Mouse (Mus musculus) embryonic facial prominence, embryonic 14.5 days (tissue): ENCODE results near the gene Tbx1. TPM values are rescaled to one million over a fixed set of nuclear protein-coding genes. Genes with fewer than 3 reads are reported as not detected.

ENCODE experiments used
- ATAC-seq: fragments of 200-750 bp; cut with Nextera tagmentation; 2 replicates; pipeline ENCODE4 v1.8.0; 2017; ENCODE audit warnings: low read depth, moderate number of reproducible peaks, moderate TSS enrichment
- DNase-seq: peaks from one replicate; pipeline ENCODE4 v3.0.0-alpha.2; 2015; ENCODE audit warnings: low spot score
- H3K27ac ChIP-seq: fragments of 300-500 bp; sonication (generic); replicated peaks from 2 replicates; pipeline ENCODE4 v1.5.1; 2014; ENCODE audit warnings: low read depth, mild to moderate bottlenecking, low read length, moderate library complexity
- H3K27me3 ChIP-seq: fragments of 300-500 bp; sonication (generic); replicated peaks from 2 replicates; pipeline ENCODE4 v1.6.1; 2014; ENCODE audit warnings: low read length; ENCODE audit not compliant: control insufficient read depth, insufficient read depth
- H3K36me3 ChIP-seq: fragments of 300-500 bp; sonication (generic); 2 replicates; pipeline ENCODE4 v1.6.1; 2014; ENCODE audit warnings: low read length, mixed read lengths; ENCODE audit not compliant: control insufficient read depth, insufficient read depth
- H3K4me1 ChIP-seq: fragments of 300-500 bp; sonication (generic); 2 replicates; pipeline ENCODE4 v1.6.1; 2014; ENCODE audit warnings: antibody characterized with exemption, low read length; ENCODE audit not compliant: control insufficient read depth, insufficient read depth
- H3K4me2 ChIP-seq: fragments of 300-500 bp; sonication (generic); 2 replicates; pipeline ENCODE4 v1.6.1; 2014; ENCODE audit warnings: low read depth, mild to moderate bottlenecking, low read length, moderate library complexity, mixed read lengths
- H3K4me3 ChIP-seq: fragments of 300-500 bp; sonication (generic); 2 replicates; pipeline ENCODE4 v1.5.1; 2014; ENCODE audit warnings: low read depth, mild to moderate bottlenecking, low read length
- H3K9ac ChIP-seq: fragments of 300-500 bp; sonication (generic); 2 replicates; pipeline ENCODE4 v1.6.1; 2014; ENCODE audit warnings: low read depth, mild to moderate bottlenecking, low read length, moderate library complexity, mixed read lengths
- H3K9me3 ChIP-seq: fragments of 300-500 bp; sonication (generic); 2 replicates; pipeline ENCODE4 v1.6.1; 2016; ENCODE audit warnings: low read length; ENCODE audit not compliant: control insufficient read depth
- WGBS: fragments of 180-500 bp; shearing (Covaris S2); extraction: QIAGEN DNeasy Blood & Tissue Kit; methylation state at CpG from one replicate; pipeline ENCODE4 v1.1.7; 2014; 5-methylcytosine and 5-hydroxymethylcytosine counted together
- polyA plus RNA-seq: library from polyadenylated mRNA; unstranded; fragments of >200 nt; fragmentation: Nextera tagmentation; extraction: Ambion mirVana; gene quantifications from 2 replicates; pipeline ENCODE4 v1.2.1, GENCODE M21; 2014

The Tbx1 gene
- polyA plus RNA-seq, 1 experiment from 2014 or later = 12.4 TPM

DNA sequence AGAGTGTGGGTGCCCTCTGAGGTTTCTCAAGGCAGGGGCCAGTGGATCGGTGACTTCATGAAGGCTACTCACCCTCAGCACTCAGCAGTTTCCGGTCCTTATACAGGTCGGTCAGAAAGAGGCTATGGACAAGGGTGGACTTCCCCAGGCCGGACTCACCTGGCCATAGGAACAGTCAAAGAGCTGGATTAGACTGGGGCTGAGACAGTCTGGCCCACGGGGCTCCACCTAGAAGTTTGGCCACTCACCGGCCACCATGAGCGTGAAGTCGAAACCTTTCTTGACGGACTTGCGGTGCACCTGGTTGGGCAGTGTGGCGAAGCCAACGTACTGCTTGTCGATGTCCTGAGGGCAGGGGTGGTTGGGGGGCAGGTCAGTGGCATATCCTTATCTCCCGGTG lies 34.6 kb upstream of the Tbx1 start:
- Histone ChIP-seq H3K27me3 (peaks cover 60% of the 10 kb centered on the region), H3K27ac (no peak overlapping the region), H3K9ac (no peak overlapping the region), H3K4me1 (peaks cover 36% of the 10 kb centered on the region), H3K4me3 (no peak overlapping the region), H3K4me2 (no peak overlapping the region), H3K9me3 (no peaks in the 10 kb centered on the region), H3K36me3 (peaks cover 33% of the 10 kb centered on the region)
- 58% methylated on average over 13 of the region's 14 CpGs for WGBS
- ATAC-seq (no peak), DNase-seq (no peak)

DNA sequence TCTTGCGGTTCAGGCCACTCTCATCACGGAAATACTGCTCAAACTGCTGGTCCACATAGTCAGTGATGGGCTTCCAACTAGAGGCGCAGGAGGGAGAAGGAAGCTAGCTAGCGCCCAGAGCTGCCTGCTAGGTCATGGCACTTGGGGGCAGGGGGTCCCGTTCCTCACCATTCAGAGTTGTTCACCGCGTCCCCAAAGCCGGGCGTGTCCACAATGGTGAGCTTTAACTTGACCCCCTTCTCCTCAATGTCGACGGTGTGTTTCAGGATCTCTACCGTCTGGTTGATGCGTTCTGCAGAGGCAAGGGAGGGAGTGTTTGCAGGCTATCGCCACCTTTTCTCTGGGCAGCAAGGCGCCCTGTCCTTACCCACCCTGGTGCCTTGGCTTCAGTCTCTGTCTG lies 34.2 kb upstream of the Tbx1 start:
- 50% methylated on average over 15 of the region's 15 CpGs for WGBS
- peaks cover 36% of the 10 kb centered on the region for H3K4me1 ChIP-seq

DNA sequence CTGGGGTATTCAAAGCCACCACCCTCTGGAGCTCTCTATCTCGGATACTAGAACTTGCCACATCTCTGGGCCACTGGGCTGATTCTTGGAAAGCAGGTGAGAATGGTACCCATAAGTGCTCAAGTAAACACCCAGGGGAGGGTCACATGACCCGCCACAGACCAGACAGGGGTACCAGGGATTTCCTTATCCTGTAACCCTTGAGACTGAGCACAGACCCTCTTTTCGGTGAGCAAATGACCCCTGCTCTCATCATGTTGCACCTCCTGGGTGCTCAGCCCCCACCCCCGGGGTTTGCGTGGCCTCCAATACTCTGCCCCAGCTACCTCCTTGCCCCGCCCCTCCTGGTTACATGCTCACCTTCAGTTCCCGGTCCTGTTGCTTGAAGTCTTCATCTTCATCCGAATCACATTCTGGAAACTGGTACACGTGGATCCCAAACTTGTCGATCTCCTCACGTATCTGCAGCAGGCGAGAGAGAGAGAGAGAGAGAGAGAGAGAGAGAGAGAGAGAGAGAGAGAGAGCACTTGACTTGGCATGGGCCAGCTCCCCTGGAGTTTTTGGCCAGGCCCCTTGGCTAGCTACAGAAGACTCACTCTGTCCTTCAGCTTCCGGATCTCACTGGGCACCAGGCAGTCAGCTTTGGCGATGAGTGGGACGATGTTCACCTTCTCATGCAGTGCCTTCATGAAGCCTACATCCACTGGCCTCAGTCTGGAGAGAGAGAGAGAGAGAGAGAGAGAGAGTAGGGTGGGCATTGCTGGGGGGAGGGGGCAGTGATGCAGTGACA lies 33.5 kb upstream of the Tbx1 start:
- ATAC-seq (no peak), DNase-seq (no peak)
- Histone ChIP-seq H3K36me3 (peaks cover 33% of the 10 kb centered on the region), H3K4me2 (no peak overlapping the region), H3K4me1 (peaks cover 34% of the 10 kb centered on the region), H3K4me3 (no peak overlapping the region), H3K27ac (no peak overlapping the region), H3K27me3 (peaks cover 72% of the 10 kb centered on the region), H3K9ac (no peak overlapping the region), H3K9me3 (no peaks in the 10 kb centered on the region)
- 56% methylated on average over 15 of the region's 15 CpGs for WGBS

More for the DNA sequence above, 34.2 kb upstream of the Tbx1 start:
- H3K4me3 ChIP-seq = no peak overlapping the region
- H3K9ac ChIP-seq = no peak overlapping the region
- H3K9me3 ChIP-seq = no peaks in the 10 kb centered on the region
- DNase-seq (no peak), ATAC-seq (no peak)
- H3K27ac ChIP-seq = no peak overlapping the region
- H3K36me3 ChIP-seq = peaks cover 33% of the 10 kb centered on the region
- peaks cover 65% of the 10 kb centered on the region for H3K27me3 ChIP-seq
- no peak overlapping the region for H3K4me2 ChIP-seq

DNA sequence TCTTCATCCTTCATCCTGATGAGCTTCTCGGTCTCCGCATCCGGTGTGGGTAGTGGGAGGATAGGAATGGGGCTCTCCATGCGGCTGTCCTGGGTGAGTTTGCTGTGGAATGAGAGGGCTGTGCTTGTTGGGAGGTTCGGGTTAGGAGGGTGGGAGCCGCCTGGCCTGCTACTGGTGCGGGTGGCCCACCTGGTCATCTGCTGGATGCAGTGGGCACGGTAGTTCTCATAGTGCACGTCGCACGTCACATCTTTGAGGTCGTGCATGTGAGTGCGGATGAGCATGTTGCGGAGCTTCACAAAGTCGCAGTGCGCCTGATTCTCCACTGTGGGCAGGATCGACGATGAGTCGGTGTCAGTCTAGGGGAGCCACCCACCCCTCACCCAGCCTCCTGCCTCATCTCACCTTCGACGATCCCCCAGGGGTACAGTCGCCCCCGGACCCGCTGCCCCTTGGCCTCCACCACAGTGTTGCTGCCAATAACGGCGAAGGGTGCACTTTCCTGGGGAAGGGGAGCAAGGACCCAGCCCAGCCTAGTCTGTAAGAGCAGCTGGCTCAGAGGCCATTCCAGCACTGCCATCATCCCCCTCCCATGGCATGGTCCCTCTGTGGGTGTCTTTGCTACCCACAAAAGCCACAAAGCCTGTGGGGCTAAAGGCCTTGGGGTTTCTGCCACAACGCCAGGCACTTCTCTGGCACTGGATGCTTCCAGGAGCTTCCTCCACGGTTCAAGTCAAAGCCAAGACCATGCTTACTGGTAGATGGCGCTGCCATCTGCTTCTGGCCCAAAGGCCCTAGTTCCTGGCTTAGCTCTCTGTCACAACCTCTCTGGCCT lies 32.7 kb upstream of the Tbx1 start:
- 55% methylated on average over 29 of the region's 29 CpGs for WGBS
- H3K27me3 ChIP-seq = peaks cover 80% of the 10 kb centered on the region
- no peak for ATAC-seq

DNA sequence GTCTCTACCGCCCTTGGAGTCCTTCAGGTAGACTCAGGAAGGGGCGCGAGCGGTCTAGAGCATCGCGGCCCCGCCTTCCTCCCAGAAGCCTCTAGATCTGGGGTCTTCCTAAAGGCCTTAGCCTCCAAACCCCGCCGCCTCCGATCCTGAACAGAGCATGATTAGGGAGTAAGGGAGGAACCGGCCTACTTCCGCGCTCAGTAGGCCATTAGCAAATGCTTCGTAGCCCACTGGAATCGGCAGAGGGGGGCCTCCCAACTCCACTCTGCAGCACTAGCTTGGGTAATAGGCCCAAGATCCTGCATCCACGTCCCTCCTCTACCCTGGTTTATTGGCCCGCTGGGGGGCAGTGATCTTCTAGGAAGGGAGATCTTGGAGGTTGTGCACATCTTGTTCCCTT lies 31.5 kb upstream of the Tbx1 start, which contains the start of gene Gp1bb:
TSS of gene Gp1bb (minus strand) at position 385 of the 400 bp plus-strand sequence.
- DNase-seq (no peak), ATAC-seq (no peak)
- Histone ChIP-seq H3K27ac (no peak within 1 kb of the TSS), H3K4me3 (peak within 1 kb of the TSS; percentile 50), H3K9ac (peak within 1 kb of the TSS; percentile 55), H3K4me1 (peaks cover 22% of the 10 kb centered on the region), H3K36me3 (peaks cover 33% of the 10 kb centered on the region), H3K9me3 (no peaks in the 10 kb centered on the region), H3K27me3 (peaks cover 83% of the 10 kb centered on the region), H3K4me2 (peak within 1 kb of the TSS; percentile 93)
- WGBS = 30% methylated on average over 16 of the region's 17 CpGs

More for the DNA sequence above, 32.7 kb upstream of the Tbx1 start:
- Histone ChIP-seq H3K9me3 (no peaks in the 10 kb centered on the region), H3K9ac (no peak overlapping the region), H3K36me3 (peaks cover 33% of the 10 kb centered on the region), H3K4me3 (no peak overlapping the region), H3K4me2 (no peak overlapping the region), H3K4me1 (peaks cover 26% of the 10 kb centered on the region), H3K27ac (no peak overlapping the region)
- no peak for DNase-seq

DNA sequence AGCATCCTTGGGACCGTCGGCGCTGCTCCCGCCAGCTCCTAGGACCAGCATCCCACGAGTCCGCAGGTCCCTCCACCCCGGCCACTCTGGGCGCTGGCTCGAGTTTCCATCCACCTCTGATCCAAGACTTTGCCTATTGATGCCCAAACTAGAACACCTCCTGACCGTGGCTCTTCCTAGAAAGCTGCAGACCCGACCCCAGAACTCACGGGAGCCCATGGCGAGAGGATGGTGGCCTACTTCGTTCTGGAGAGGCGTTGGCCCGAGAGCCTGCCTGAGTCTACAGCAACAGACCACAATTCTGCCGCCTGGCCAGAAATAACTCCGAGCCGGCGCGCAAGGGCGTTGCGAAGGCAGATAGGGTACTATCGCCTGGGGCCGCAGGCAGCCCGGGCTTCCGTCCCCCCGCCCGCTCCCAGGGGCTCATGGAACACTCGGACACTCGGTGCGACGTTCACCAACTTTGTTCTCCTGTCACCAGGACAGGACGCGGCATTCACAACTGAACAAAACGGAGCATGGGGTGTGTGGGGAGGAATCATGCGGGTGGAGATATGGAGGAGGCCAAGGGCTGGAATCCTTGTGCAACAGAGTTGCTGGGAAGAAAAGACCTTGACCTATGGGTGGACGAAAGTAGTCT lies 31.0 kb upstream of the Tbx1 start:
- WGBS = 12% methylated on average over 31 of the region's 38 CpGs
- peaks cover 33% of the 10 kb centered on the region for H3K36me3 ChIP-seq
- no peak for DNase-seq
- H3K27me3 ChIP-seq = peaks cover 83% of the 10 kb centered on the region
- ATAC-seq = no peak; the same call in 1 of the 2 replicates
- H3K4me1 ChIP-seq = peaks cover 18% of the 10 kb centered on the region
- no peak overlapping the region for H3K27ac ChIP-seq
- no peaks in the 10 kb centered on the region for H3K9me3 ChIP-seq
- H3K4me3 ChIP-seq = peak overlapping the region; percentile 50
- H3K4me2 ChIP-seq = peak overlapping the region; percentile 93
- H3K9ac ChIP-seq = peak overlapping the region; percentile 55

DNA sequence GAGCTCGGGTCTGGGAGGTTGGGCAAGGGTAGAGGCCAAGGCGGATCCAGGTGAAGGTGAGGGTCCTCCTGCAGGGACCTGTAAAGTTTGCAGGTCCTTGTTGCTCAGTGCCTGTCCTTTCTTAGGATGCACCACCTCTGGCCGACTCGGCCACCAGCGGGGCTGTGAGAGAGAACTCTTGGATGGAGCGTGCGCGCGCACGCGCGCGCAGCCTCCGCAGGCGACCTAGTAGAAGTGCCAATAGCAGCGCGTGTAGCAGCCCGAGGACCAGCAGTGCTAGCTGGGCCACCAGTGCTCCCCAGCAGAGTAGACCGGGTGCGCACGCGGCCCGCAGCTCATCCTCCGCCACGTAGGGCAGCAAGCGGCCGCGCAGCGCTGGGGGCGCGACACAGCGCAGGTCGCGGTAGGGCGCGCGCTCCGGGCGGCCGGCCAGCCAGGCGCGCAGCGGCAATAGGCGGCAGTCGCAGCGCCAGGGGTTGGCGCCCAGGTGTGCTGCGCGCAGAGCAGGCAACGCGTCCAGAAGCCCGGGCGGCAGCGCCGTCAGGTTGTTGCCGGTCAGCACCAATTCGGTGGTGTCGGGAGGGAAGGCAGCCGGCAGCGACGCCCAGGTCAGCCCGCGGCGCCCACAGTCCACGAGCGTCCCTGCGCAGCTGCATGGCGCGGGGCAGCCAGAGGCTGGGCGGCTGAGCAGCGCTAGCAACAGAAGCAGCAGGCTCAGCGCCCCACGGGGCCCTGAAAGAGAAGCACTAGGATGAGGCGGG lies 30.3 kb upstream of the Tbx1 start:
- no peak for DNase-seq
- no peak overlapping the region for H3K27ac ChIP-seq
- no peaks in the 10 kb centered on the region for H3K9me3 ChIP-seq
- peaks cover 80% of the 10 kb centered on the region for H3K27me3 ChIP-seq
- H3K4me1 ChIP-seq = peaks cover 13% of the 10 kb centered on the region; the same call in 1 of the 2 replicates
- H3K4me2 ChIP-seq = peak overlapping the region; percentile 93
- peak overlapping the region; percentile 55 for H3K9ac ChIP-seq
- peaks cover 33% of the 10 kb centered on the region for H3K36me3 ChIP-seq
- peak; percentile 23 for ATAC-seq
- peak overlapping the region; percentile 50 for H3K4me3 ChIP-seq
- 4% methylated on average over 15 of the region's 74 CpGs for WGBS

DNA sequence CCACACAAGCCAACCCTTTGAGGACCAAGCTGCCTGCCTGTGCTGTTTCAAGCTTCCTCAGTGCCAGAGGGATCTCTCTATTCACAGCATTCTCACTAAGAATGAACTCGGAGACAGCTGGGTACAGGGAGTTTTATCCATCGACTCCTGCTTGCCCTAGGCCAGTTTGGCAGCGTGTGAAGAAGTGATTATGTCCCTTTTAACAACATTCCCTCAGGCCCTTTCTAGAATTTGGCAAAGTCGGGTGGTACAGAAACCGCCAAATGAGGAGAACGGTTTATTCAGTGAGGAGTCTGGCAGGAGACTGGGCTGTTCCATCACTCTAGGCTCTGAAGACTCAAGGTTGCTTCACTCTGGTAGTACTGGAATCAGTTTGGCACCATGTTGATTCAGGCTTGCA lies 29.7 kb upstream of the Tbx1 start:
- DNase-seq (no peak), ATAC-seq (no peak)
- peak overlapping the region; percentile 50 for H3K4me3 ChIP-seq
- peak overlapping the region; percentile 93 for H3K4me2 ChIP-seq
- H3K9me3 ChIP-seq = no peaks in the 10 kb centered on the region
- H3K4me1 ChIP-seq = peaks cover 12% of the 10 kb centered on the region; the same call in 1 of the 2 replicates
- WGBS = 31% methylated on average over 6 of the region's 6 CpGs
- peaks cover 33% of the 10 kb centered on the region for H3K36me3 ChIP-seq
- peaks cover 74% of the 10 kb centered on the region for H3K27me3 ChIP-seq
- no peak overlapping the region for H3K9ac ChIP-seq
- no peak overlapping the region for H3K27ac ChIP-seq
